Mouse (Mus musculus): Measurements from ENCODE around the gene D430041D05Rik. TPM values are rescaled to one million over a fixed set of nuclear protein-coding genes. Genes with fewer than 3 reads are reported as not detected.

D430041D05Rik gene
- polyA plus RNA-seq, 1 experiment = not detected

DNA sequence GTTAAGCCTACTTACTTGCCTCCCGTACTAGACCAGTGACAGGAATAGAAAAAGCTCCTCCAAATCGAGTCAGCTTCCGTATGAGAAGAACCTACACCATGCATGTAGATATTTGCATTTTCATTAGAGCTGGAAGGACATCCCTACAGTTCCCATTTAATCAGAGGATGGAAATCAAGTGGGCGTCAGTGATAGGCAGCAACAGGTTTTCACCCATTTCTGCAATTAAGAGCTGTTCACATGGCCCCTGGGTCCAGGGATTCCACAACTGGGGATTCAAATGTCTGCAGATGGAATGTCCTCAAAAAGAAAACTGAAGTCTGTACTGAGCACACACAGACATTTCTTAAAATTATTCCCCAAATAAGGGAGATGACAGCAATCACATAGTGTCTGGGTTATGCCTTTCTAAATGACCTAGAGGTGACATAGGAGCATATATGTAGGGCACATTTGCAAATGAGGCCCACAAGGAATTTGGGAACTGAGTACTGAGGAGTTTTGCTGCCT is 246.8 kb downstream of the D430041D05Rik start:
- no peak overlapping the region for H3K4me3 ChIP-seq (ENCODE audit: insufficient read depth, low read length)
- TF ChIP-seq POLR2A (IDR thresholded peaks at IDR 0.05; ENCODE audit: low read depth, low read length) (no peak), CTCF (IDR thresholded peaks at IDR 0.05; ENCODE audit: borderline replicate concordance, insufficient read depth, low read length) (no peak)
- H3K4me1 ChIP-seq (ENCODE audit: control insufficient read depth, insufficient read depth, low read length) = no peaks in the 10 kb centered on the region
- H3K27ac ChIP-seq (ENCODE audit: insufficient read depth, low read length) = no peak overlapping the region

GRCm38 (mm10) chr2:104163418-104163817 is 247.4 kb downstream of the D430041D05Rik start:
- TF ChIP-seq CTCF (IDR thresholded peaks at IDR 0.05; ENCODE audit: borderline replicate concordance, insufficient read depth, low read length) (no peak), POLR2A (IDR thresholded peaks at IDR 0.05; ENCODE audit: low read depth, low read length) (no peak)
- H3K4me3 ChIP-seq (ENCODE audit: insufficient read depth, low read length) = no peak overlapping the region

GRCm38 (mm10) chr2:104157831-104158230 is 253.0 kb downstream of the D430041D05Rik start:
- no peak overlapping the region for H3K4me3 ChIP-seq (ENCODE audit: insufficient read depth, low read length)
- TF ChIP-seq POLR2A (IDR thresholded peaks at IDR 0.05; ENCODE audit: low read depth, low read length) (no peak), CTCF (IDR thresholded peaks at IDR 0.05; ENCODE audit: borderline replicate concordance, insufficient read depth, low read length) (no peak)
- H3K27ac ChIP-seq (ENCODE audit: insufficient read depth, low read length) = no peak overlapping the region
- H3K4me1 ChIP-seq (ENCODE audit: control insufficient read depth, insufficient read depth, low read length) = no peaks in the 10 kb centered on the region

More at GRCm38 (mm10) chr2:104163418-104163817, 247.4 kb downstream of the D430041D05Rik start:
- H3K27ac ChIP-seq (ENCODE audit: insufficient read depth, low read length) = no peak overlapping the region
- H3K4me1 ChIP-seq (ENCODE audit: control insufficient read depth, insufficient read depth, low read length) = no peaks in the 10 kb centered on the region

DNA sequence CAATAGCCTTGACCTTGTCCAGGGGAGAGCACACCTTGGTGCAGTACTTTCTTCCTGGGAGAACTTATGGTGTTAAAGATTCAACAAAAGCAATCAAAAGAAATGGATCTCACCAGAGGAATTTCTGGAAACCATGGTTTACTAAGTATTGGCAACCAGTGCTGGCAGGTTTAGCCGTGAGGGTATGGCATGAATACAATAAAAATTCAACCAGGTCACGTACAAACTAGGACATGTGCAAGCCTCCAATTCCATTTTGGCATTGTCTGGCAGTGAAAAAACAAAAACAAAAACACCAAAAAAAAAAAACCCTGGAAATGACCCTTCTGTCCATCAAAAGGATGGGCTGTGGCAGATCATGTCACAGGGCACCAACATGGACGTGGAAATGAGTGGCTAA is 256.9 kb downstream of the D430041D05Rik start:
- no peaks in the 10 kb centered on the region for H3K4me1 ChIP-seq (ENCODE audit: control insufficient read depth, insufficient read depth, low read length)
- TF ChIP-seq CTCF (IDR thresholded peaks at IDR 0.05; ENCODE audit: borderline replicate concordance, insufficient read depth, low read length) (no peak), POLR2A (IDR thresholded peaks at IDR 0.05; ENCODE audit: low read depth, low read length) (no peak)
- no peak overlapping the region for H3K27ac ChIP-seq (ENCODE audit: insufficient read depth, low read length)
- no peak overlapping the region for H3K4me3 ChIP-seq (ENCODE audit: insufficient read depth, low read length)

GRCm38 (mm10) chr2:104153345-104153744 is 257.5 kb downstream of the D430041D05Rik start:
- no peaks in the 10 kb centered on the region for H3K4me1 ChIP-seq (ENCODE audit: control insufficient read depth, insufficient read depth, low read length)
- H3K27ac ChIP-seq (ENCODE audit: insufficient read depth, low read length) = no peak overlapping the region
- no peak overlapping the region for H3K4me3 ChIP-seq (ENCODE audit: insufficient read depth, low read length)
- no peak for TF ChIP-seq CTCF (IDR thresholded peaks at IDR 0.05; ENCODE audit: borderline replicate concordance, insufficient read depth, low read length)
- TF ChIP-seq POLR2A (IDR thresholded peaks at IDR 0.05; ENCODE audit: low read depth, low read length) = no peak

GRCm38 (mm10) chr2:104150608-104151397 is 260.0 kb downstream of the D430041D05Rik start:
- H3K4me1 ChIP-seq (ENCODE audit: control insufficient read depth, insufficient read depth, low read length) = no peaks in the 10 kb centered on the region
- no peak overlapping the region for H3K27ac ChIP-seq (ENCODE audit: insufficient read depth, low read length)
- no peak overlapping the region for H3K4me3 ChIP-seq (ENCODE audit: insufficient read depth, low read length)
- TF ChIP-seq POLR2A (IDR thresholded peaks at IDR 0.05; ENCODE audit: low read depth, low read length) (no peak), CTCF (IDR thresholded peaks at IDR 0.05; ENCODE audit: borderline replicate concordance, insufficient read depth, low read length) (no peak)

- no peak overlapping the region for H3K27ac ChIP-seq (ENCODE audit: insufficient read depth, low read length)
- H3K4me3 ChIP-seq (ENCODE audit: insufficient read depth, low read length) = no peak overlapping the region
- no peaks in the 10 kb centered on the region for H3K4me1 ChIP-seq (ENCODE audit: control insufficient read depth, insufficient read depth, low read length)
- TF ChIP-seq POLR2A (IDR thresholded peaks at IDR 0.05; ENCODE audit: low read depth, low read length) (no peak), CTCF (IDR thresholded peaks at IDR 0.05; ENCODE audit: borderline replicate concordance, insufficient read depth, low read length) (no peak)
Measured at GRCm38 (mm10) chr2:104147910-104148561, 262.8 kb downstream of the D430041D05Rik start.

DNA sequence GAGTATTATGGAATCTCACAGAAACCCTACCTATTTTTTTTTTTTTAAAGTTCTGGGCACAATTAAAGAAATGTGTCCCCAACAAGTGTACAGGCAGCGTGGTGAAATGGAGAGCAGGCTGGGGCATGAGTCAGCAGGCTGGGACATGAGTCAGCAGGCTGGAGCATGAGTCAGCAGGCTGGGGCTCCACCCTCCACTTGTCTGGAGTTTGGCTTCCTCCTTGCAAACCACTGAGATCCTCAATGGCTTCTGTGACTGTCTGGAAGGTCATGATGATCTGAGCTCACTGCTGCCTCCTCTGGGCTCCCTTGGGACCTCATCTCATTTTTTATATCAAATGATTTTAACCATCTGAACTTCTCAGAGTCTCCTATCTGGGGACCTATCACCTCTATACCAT is 264.8 kb downstream of the D430041D05Rik start:
- no peaks in the 10 kb centered on the region for H3K4me1 ChIP-seq (ENCODE audit: control insufficient read depth, insufficient read depth, low read length)

GRCm38 (mm10) chr2:104144004-104144403 is 266.8 kb downstream of the D430041D05Rik start:
- Histone ChIP-seq H3K4me3 (ENCODE audit: insufficient read depth, low read length) (no peak overlapping the region), H3K27ac (ENCODE audit: insufficient read depth, low read length) (no peak overlapping the region), H3K4me1 (ENCODE audit: control insufficient read depth, insufficient read depth, low read length) (no peaks in the 10 kb centered on the region)
- no peak for TF ChIP-seq CTCF (IDR thresholded peaks at IDR 0.05; ENCODE audit: borderline replicate concordance, insufficient read depth, low read length)
- TF ChIP-seq POLR2A (IDR thresholded peaks at IDR 0.05; ENCODE audit: low read depth, low read length) = no peak

More for the DNA sequence above, 264.8 kb downstream of the D430041D05Rik start:
- Histone ChIP-seq H3K27ac (ENCODE audit: insufficient read depth, low read length) (no peak overlapping the region), H3K4me3 (ENCODE audit: insufficient read depth, low read length) (no peak overlapping the region)
- TF ChIP-seq POLR2A (IDR thresholded peaks at IDR 0.05; ENCODE audit: low read depth, low read length) (no peak), CTCF (IDR thresholded peaks at IDR 0.05; ENCODE audit: borderline replicate concordance, insufficient read depth, low read length) (no peak)

GRCm38 (mm10) chr2:104142140-104142539 is 268.7 kb downstream of the D430041D05Rik start:
- TF ChIP-seq CTCF (IDR thresholded peaks at IDR 0.05; ENCODE audit: borderline replicate concordance, insufficient read depth, low read length) (no peak), POLR2A (IDR thresholded peaks at IDR 0.05; ENCODE audit: low read depth, low read length) (no peak)
- Histone ChIP-seq H3K4me3 (ENCODE audit: insufficient read depth, low read length) (no peak overlapping the region), H3K4me1 (ENCODE audit: control insufficient read depth, insufficient read depth, low read length) (no peaks in the 10 kb centered on the region), H3K27ac (ENCODE audit: insufficient read depth, low read length) (no peak overlapping the region)
